Mouse (Mus musculus) thymus, adult 2 months (tissue): ENCODE measurements at regions not wholly inside any gene's neighbourhood (a gene's known extent, or its start where the extent isn't known, plus 50 kb on each side); places are given as distances from the start of the nearest gene placed in this dataset.

Source experiments
- CTCF ChIP-seq: fragments of 200-500 bp; IDR thresholded peaks from 2 replicates; pipeline ENCODE4 v1.5.1; 2012; ENCODE audit warnings: mild to moderate bottlenecking, control low read depth, low read length, moderate library complexity, borderline replicate concordance; ENCODE audit not compliant: control insufficient read depth, poor library complexity, insufficient read depth; ENCODE audit errors: extremely low read depth
- POLR2A ChIP-seq: fragments of 200-500 bp; IDR thresholded peaks from 2 replicates; pipeline ENCODE4 v1.6.1; 2012; ENCODE audit warnings: mild to moderate bottlenecking, low read length, control low read depth, moderate library complexity; ENCODE audit not compliant: control insufficient read depth, poor library complexity, insufficient read depth; ENCODE audit errors: extremely low read depth

DNA sequence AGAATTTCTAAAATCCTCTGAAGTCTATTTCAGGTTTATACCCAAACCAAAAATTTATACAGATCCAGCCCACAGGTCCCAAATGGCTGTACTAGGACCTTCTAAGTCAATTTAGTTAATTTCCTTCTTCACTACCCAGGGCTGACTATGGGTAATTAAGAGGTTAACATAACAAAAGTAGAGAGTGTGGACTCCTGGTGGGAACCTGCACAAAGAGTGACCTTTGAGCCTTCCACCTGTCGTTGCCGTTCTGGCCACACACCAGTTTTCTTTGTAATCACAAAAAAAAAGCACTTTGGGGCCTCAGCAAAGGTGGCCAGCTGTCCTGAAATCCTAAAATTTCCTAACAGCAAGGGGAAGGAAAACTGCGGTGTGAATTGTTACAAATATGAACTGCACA lies 197.3 kb upstream of the Arx start:
- no peak for TF ChIP-seq POLR2A
- no peak for TF ChIP-seq CTCF
